ENCODE assay signal across 8 mouse cellular contexts in genomic region chr7:110060106-110060668, GRCm38 (mm10). TPM values are rescaled to one million over a fixed set of nuclear protein-coding genes. Genes with fewer than 3 reads are reported as not detected.
DNase-seq lines count a peak whose midpoint lies in the region; ATAC-seq and TF ChIP-seq lines count a peak whose summit lies in the region.

No protein-coding gene starts in this region.

- H3K36me3 ChIP-seq in liver, adult 2 months (ENCODE audit: control insufficient read depth, insufficient read depth, low read length): peaks cover 10% of the 10 kb centered on the region; the same call in 1 of the 2 replicates
- no peaks in the 10 kb centered on the region for H3K36me3 ChIP-seq in embryonic facial prominence, embryonic 11.5 days (replicated peaks; ENCODE audit: control insufficient read depth, insufficient read depth, low read depth, low read length)
- H3K36me3 ChIP-seq in intestine, embryonic 14.5 days (ENCODE audit: control insufficient read depth, insufficient read depth, low read length): peaks cover 35% of the 10 kb centered on the region
- peaks cover 16% of the 10 kb centered on the region for H3K36me3 ChIP-seq in neural tube, embryonic 13.5 days

- H3K79me2 ChIP-seq in liver, adult 2 months (ENCODE audit: control insufficient read depth, insufficient read depth, low read length): peaks cover 17% of the 10 kb centered on the region; the same call in 1 of the 2 replicates

- ATAC-seq in embryonic facial prominence, embryonic 11.5 days (replicated peaks; ENCODE audit: insufficient number of reproducible peaks, low FRiP score, low TSS enrichment, low read depth): no peak
- no peak for ATAC-seq in intestine, embryonic 14.5 days (replicated peaks; ENCODE audit: low FRiP score, low TSS enrichment, low read depth)
- ATAC-seq in neural tube, embryonic 13.5 days (ENCODE audit: low read depth): no peak

- H3K4me1 ChIP-seq in liver, adult 2 months (ENCODE audit: control insufficient read depth, insufficient read depth, low read length): peaks cover 12% of the 10 kb centered on the region
- H3K4me1 ChIP-seq in embryonic facial prominence, embryonic 11.5 days (ENCODE audit: control insufficient read depth, insufficient read depth, low read length): no peaks in the 10 kb centered on the region
- peaks cover 15% of the 10 kb centered on the region for H3K4me1 ChIP-seq in intestine, embryonic 14.5 days (replicated peaks; ENCODE audit: control insufficient read depth, insufficient read depth, low read length)
- H3K4me1 ChIP-seq in neural tube, embryonic 13.5 days (replicated peaks): peaks cover 33% of the 10 kb centered on the region

- peak overlapping the region; percentile 92 for H3K9ac ChIP-seq in liver, adult 2 months (ENCODE audit: low read depth, low read length)
- H3K9ac ChIP-seq in embryonic facial prominence, embryonic 11.5 days (replicated peaks; ENCODE audit: low read length): peak overlapping the region; percentile 95
- peak overlapping the region; percentile 99 for H3K9ac ChIP-seq in intestine, embryonic 14.5 days (ENCODE audit: low read length)
- peak overlapping the region; percentile 99 for H3K9ac ChIP-seq in neural tube, embryonic 13.5 days

- peak overlapping the region; percentile 85 for H3K4me3 ChIP-seq in liver, adult 2 months (ENCODE audit: insufficient read depth, low read depth, low read length)
- peak overlapping the region; percentile 78 for H3K4me3 ChIP-seq in embryonic facial prominence, embryonic 11.5 days (ENCODE audit: low read depth, low read length)
- H3K4me3 ChIP-seq in intestine, embryonic 14.5 days (ENCODE audit: low read depth, low read length): peak overlapping the region; percentile 54
- H3K4me3 ChIP-seq in neural tube, embryonic 13.5 days: peak overlapping the region; percentile 67

- no peak for TF ChIP-seq CTCF in liver, adult 2 months (IDR thresholded peaks at IDR 0.05; ENCODE audit: low read depth, low read length)

- peak overlapping the region; percentile 57 for H3K4me2 ChIP-seq in embryonic facial prominence, embryonic 11.5 days (ENCODE audit: low read depth, low read length)
- H3K4me2 ChIP-seq in intestine, embryonic 14.5 days (ENCODE audit: low read length): peak overlapping the region; percentile 87
- H3K4me2 ChIP-seq in neural tube, embryonic 13.5 days: peak overlapping the region; percentile 81

- TF ChIP-seq POLR2A in liver, adult 2 months (IDR thresholded peaks at IDR 0.05; ENCODE audit: extremely low read depth, insufficient read depth, low read length): no peak

- peak; percentile 68 for DNase-seq in liver, adult 2 months (ENCODE audit: extremely low read depth, low read depth, low spot score)
- DNase-seq in liver: no peak
- DNase-seq in embryonic facial prominence, embryonic 11.5 days (ENCODE audit: low spot score): no peak
- no peak for DNase-seq in intestine, embryonic 14.5 days (ENCODE audit: low spot score)
- no peak for DNase-seq in frontal cortex, postnatal 14 days (ENCODE audit: low spot score in 2 of 2)
- no peak for DNase-seq in right cerebral cortex, postnatal 36 days (ENCODE audit: low spot score in 2 of 2)
- no peak for DNase-seq in layer of hippocampus, adult 9-11 months

- H3K27ac ChIP-seq in liver, adult 2 months (replicated peaks; ENCODE audit: insufficient read depth, low read depth, low read length): peak overlapping the region; percentile 97
- H3K27ac ChIP-seq in embryonic facial prominence, embryonic 11.5 days (replicated peaks; ENCODE audit: low read depth, low read length): peak overlapping the region; percentile 96
- H3K27ac ChIP-seq in intestine, embryonic 14.5 days (ENCODE audit: low read depth): peak overlapping the region; percentile 100
- peak overlapping the region; percentile 100 for H3K27ac ChIP-seq in neural tube, embryonic 13.5 days (replicated peaks)

- no peaks in the 10 kb centered on the region for H3K27me3 ChIP-seq in liver, adult 2 months (ENCODE audit: control insufficient read depth, insufficient read depth, low read length)
- H3K27me3 ChIP-seq in embryonic facial prominence, embryonic 11.5 days (ENCODE audit: control insufficient read depth, insufficient read depth, low read length): no peaks in the 10 kb centered on the region
- H3K27me3 ChIP-seq in intestine, embryonic 14.5 days (replicated peaks; ENCODE audit: control insufficient read depth, insufficient read depth, low read length): no peaks in the 10 kb centered on the region
- H3K27me3 ChIP-seq in neural tube, embryonic 13.5 days: no peaks in the 10 kb centered on the region

- H3K9me3 ChIP-seq in embryonic facial prominence, embryonic 11.5 days (replicated peaks; ENCODE audit: control insufficient read depth, low read length): no peaks in the 10 kb centered on the region
- no peaks in the 10 kb centered on the region for H3K9me3 ChIP-seq in intestine, embryonic 14.5 days (ENCODE audit: control insufficient read depth, low read length)
- no peaks in the 10 kb centered on the region for H3K9me3 ChIP-seq in neural tube, embryonic 13.5 days

- 12% methylated on average over 5 of the region's 5 CpGs for WGBS in liver, adult 2 months
- 17% methylated on average over 5 of the region's 5 CpGs for WGBS in embryonic facial prominence, embryonic 11.5 days
- 16% methylated on average over 5 of the region's 5 CpGs for WGBS in intestine, embryonic 14.5 days
- 20% methylated on average over 5 of the region's 5 CpGs for WGBS in neural tube, embryonic 13.5 days

RNA-seq across cellular contexts. Expression of gene Zfp143, which starts 0.8 kb away (rescaled TPM):
- 6.5 and 7.3 TPM in 2 replicates for total RNA-seq in liver, adult 2 months (2014; rRNA removed)
- 3.7 and 6.6 TPM in 2 replicates for polyA plus RNA-seq in liver, adult 2 months (2012; rRNA removed)
- 27.5 and 28.3 TPM in 2 replicates for polyA plus RNA-seq in embryonic facial prominence, embryonic 11.5 days (2014; fragmentation: Nextera tagmentation; extraction: Ambion mirVana)
- polyA plus RNA-seq in intestine, embryonic 14.5 days (2014; fragmentation: Nextera tagmentation; extraction: Ambion mirVana): 18.6 and 20.1 TPM in 2 replicates
- 19.3 and 20.9 TPM in 2 replicates for polyA plus RNA-seq in neural tube, embryonic 13.5 days (2015; fragmentation: Nextera tagmentation; extraction: Ambion mirVana)

RNA-seq across cellular contexts. Expression of gene Ipo7, which starts 42.1 kb away (rescaled TPM):
- total RNA-seq in liver, adult 2 months (2014; rRNA removed): 59.8 and 65.7 TPM in 2 replicates
- polyA plus RNA-seq in liver, adult 2 months (2012; rRNA removed): 12.8 and 14.8 TPM in 2 replicates
- polyA plus RNA-seq in embryonic facial prominence, embryonic 11.5 days (2014; fragmentation: Nextera tagmentation; extraction: Ambion mirVana): 27.1 and 29.9 TPM in 2 replicates
- 18.5 and 20.8 TPM in 2 replicates for polyA plus RNA-seq in intestine, embryonic 14.5 days (2014; fragmentation: Nextera tagmentation; extraction: Ambion mirVana)
- 40.2 and 43.3 TPM in 2 replicates for polyA plus RNA-seq in neural tube, embryonic 13.5 days (2015; fragmentation: Nextera tagmentation; extraction: Ambion mirVana)
